Mouse (Mus musculus) stomach, embryonic 15.5 days (tissue): ENCODE results near the gene Katnbl1. TPM values are rescaled to one million over a fixed set of nuclear protein-coding genes. Genes with fewer than 3 reads are reported as not detected.
"Not testable (repeated sequence)": the region's sequence is repeated elsewhere in the genome, so short reads cannot be mapped to it uniquely, and the experiment has no call there.

ENCODE experiments used
- ATAC-seq: fragments of 200-750 bp; cut with Nextera tagmentation; 2 replicates; pipeline ENCODE4 v1.8.0; 2017; ENCODE audit warnings: low read depth, moderate number of reproducible peaks, moderate TSS enrichment; ENCODE audit not compliant: insufficient read depth, low FRiP score
- H3K27ac ChIP-seq: fragments of 300-500 bp; sonication (generic); 2 replicates; pipeline ENCODE4 v1.5.1; 2015; ENCODE audit warnings: mild to moderate bottlenecking, inconsistent platforms
- H3K27me3 ChIP-seq: fragments of 300-500 bp; sonication (generic); replicated peaks from 2 replicates; pipeline ENCODE4 v1.6.1; 2015; ENCODE audit warnings: inconsistent platforms
- H3K36me3 ChIP-seq: fragments of 300-500 bp; sonication (generic); 2 replicates; pipeline ENCODE4 v1.6.1; 2015; ENCODE audit warnings: inconsistent platforms
- H3K4me1 ChIP-seq: fragments of 300-500 bp; sonication (generic); 2 replicates; pipeline ENCODE4 v1.6.1; 2015; ENCODE audit warnings: inconsistent platforms
- H3K4me2 ChIP-seq: fragments of 300-500 bp; sonication (generic); 2 replicates; pipeline ENCODE4 v1.6.1; 2015; ENCODE audit warnings: mild to moderate bottlenecking, inconsistent platforms
- H3K4me3 ChIP-seq: fragments of 300-500 bp; sonication (generic); replicated peaks from 2 replicates; pipeline ENCODE4 v1.5.1; 2015; ENCODE audit warnings: inconsistent platforms
- H3K9ac ChIP-seq: fragments of 300-500 bp; sonication (generic); 2 replicates; pipeline ENCODE4 v1.6.1; 2015; ENCODE audit warnings: inconsistent platforms
- H3K9me3 ChIP-seq: fragments of 300-500 bp; sonication (generic); 2 replicates; pipeline ENCODE4 v1.6.1; 2016; ENCODE audit warnings: inconsistent platforms
- WGBS: fragments of 180-500 bp; shearing (Covaris S2); methylation state at CpG from one replicate; pipeline ENCODE4 v1.1.7; 2015; 5-methylcytosine and 5-hydroxymethylcytosine counted together
- polyA plus RNA-seq: library from polyadenylated mRNA; unstranded; fragments of >200 nt; fragmentation: Nextera tagmentation; extraction: Ambion mirVana; gene quantifications from 2 replicates; pipeline ENCODE4 v1.2.1, GENCODE M21; 2015

Gene Katnbl1
- polyA plus RNA-seq, 1 experiment from 2014 or later: 39.2 TPM

DNA sequence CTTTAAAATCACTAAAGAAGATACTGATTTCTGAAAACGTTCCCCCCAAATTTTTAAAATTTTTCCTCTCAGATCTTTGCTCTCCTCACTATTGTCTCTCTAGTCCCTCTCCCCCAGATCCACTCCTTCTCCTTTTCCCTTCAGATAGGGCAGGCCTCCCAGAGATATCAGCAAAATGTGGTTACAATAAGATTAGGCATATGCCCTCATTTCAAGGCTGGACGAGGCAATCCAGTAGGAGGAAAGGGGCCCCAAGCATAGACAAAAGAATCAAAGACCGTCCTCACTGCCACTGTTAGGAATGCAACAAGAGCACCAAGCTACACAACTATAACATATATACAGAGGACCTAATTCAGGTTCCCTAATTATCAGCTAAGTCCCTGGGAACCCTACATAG, 46.3 kb downstream of the Katnbl1 start:
- Histone ChIP-seq H3K4me3 (no peak overlapping the region), H3K9me3 (no peaks in the 10 kb centered on the region)
- WGBS: 60% methylated on average over 3 of the region's 3 CpGs

DNA sequence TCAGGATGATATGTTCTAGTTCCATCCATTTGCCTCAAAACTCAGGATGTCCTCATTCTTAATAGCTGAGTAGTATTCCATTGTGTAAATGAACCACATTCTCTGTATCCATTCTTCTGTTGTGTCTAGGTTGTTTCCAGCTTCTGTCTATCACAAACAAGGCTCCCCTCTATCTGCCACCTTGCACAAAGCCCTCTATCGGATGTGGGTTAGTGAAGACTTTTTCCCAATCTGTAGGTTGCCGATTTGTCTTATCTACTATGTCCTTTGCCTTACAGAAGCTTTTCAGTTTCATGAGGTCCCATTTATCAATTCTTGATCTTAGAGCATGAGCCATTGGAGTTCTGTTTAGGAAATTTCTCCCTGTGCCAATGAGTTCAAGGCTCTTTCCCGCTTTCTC, 49.5 kb downstream of the Katnbl1 start:
- not testable (repeated sequence) for H3K4me2 ChIP-seq, H3K4me3 ChIP-seq, ATAC-seq, H3K4me1 ChIP-seq, H3K9me3 ChIP-seq, H3K9ac ChIP-seq, H3K27me3 ChIP-seq, H3K36me3 ChIP-seq, H3K27ac ChIP-seq
- 81% methylated on average over 3 of the region's 3 CpGs for WGBS

More for the DNA sequence above, 46.3 kb downstream of the Katnbl1 start:
- no peaks in the 10 kb centered on the region for H3K36me3 ChIP-seq
- H3K27me3 ChIP-seq: no peaks in the 10 kb centered on the region
- no peaks in the 10 kb centered on the region for H3K4me1 ChIP-seq
- H3K9ac ChIP-seq: no peak overlapping the region
- ATAC-seq: no peak
- H3K27ac ChIP-seq: no peak overlapping the region
- no peak overlapping the region for H3K4me2 ChIP-seq

DNA sequence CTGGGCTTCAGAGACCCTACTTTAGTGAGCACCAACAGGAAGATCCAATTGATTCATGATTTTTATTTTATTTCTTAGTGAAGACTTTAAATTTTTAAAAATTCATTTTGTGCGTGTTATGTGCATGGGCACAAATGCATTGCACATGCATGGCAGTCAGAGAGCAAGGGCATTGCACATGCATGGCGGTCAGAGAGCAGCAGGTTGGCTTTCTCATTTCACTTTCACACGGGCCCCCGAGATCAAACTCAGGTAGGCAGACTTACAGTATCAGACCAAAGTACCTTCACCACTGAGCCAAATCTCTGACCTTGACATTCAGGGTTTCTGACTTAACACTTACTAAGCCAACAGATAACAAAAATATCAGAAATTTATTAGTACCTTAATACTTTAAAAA, 50.7 kb downstream of the Katnbl1 start:
- WGBS: 83% methylated on average over 4 of the region's 4 CpGs
- Histone ChIP-seq H3K9ac (no peak overlapping the region), H3K4me1 (no peaks in the 10 kb centered on the region), H3K27me3 (no peaks in the 10 kb centered on the region), H3K4me3 (no peak overlapping the region), H3K4me2 (no peak overlapping the region), H3K9me3 (no peaks in the 10 kb centered on the region), H3K36me3 (no peaks in the 10 kb centered on the region), H3K27ac (no peak overlapping the region)
- no peak for ATAC-seq

DNA sequence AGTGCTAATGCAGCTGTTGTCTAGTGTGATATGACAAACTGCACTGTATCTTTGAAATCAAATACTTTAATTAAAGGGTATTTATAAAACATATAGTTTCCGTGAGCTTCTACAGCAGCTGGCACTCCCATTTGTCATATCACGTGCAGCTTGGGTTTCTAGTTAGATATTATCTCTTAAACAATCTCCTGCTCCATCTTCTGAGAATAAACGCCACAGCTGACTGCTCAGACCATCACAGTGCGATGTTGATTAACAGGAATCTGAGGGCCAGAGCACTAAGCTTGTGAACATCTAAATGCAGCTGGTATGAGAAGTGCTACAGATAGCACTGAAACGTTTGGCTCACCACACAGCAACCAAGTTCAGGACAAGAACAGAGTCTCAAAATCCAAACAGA, 51.4 kb downstream of the Katnbl1 start:
- ATAC-seq: no peak
- no peaks in the 10 kb centered on the region for H3K4me1 ChIP-seq
- no peak overlapping the region for H3K9ac ChIP-seq
- H3K4me2 ChIP-seq: no peak overlapping the region
- H3K36me3 ChIP-seq: no peaks in the 10 kb centered on the region
- no peaks in the 10 kb centered on the region for H3K27me3 ChIP-seq
- H3K27ac ChIP-seq: no peak overlapping the region
- 31% methylated on average over 5 of the region's 5 CpGs for WGBS
- H3K4me3 ChIP-seq: no peak overlapping the region
- no peaks in the 10 kb centered on the region for H3K9me3 ChIP-seq

DNA sequence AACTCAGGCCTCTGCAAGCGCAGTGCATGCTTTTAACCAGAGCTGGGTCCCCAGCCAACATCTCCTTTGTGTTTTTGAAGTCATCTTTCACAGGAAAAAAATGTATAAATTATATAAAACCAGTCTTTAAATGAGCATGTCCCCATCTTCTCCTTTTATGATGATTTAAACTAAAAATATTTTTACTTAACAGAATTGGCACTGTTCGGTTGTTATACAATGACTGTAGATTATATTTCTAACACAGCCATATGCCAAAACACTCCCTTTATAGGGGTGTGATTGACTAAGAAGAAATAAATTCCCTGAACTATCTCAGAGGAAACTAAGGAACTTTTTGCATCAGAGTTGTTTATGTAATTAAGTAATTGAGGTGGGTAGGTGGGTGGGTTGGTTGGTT, 53.5 kb downstream of the Katnbl1 start:
- H3K27ac ChIP-seq: no peak overlapping the region
- no peak for ATAC-seq
- WGBS: 85% methylated on average over 2 of the region's 2 CpGs
- H3K9me3 ChIP-seq: no peaks in the 10 kb centered on the region
- no peaks in the 10 kb centered on the region for H3K4me1 ChIP-seq
- H3K4me2 ChIP-seq: no peak overlapping the region
- H3K4me3 ChIP-seq: no peak overlapping the region
- H3K9ac ChIP-seq: no peak overlapping the region
- H3K27me3 ChIP-seq: no peaks in the 10 kb centered on the region
- H3K36me3 ChIP-seq: no peaks in the 10 kb centered on the region

DNA sequence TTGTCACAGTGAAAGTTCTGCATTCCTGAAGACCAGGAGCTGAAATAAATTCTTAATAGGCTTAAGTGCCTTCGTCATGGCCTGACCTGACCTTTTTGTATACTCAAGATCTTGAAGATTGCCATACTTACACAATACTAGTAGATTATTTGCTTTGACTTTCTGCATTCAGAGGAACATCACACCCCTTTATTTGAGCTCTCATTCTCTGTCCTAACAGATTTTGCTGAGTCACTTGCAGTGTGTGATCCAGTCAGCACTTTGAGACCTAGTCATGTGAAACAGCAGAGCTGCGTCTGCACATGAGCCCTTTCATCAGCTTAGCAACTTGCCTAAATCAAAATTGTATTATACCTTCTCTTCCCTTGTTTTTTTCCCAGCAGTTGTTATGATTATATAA, 54.3 kb downstream of the Katnbl1 start:
- ATAC-seq: no peak; the same call in 1 of the 2 replicates
- 47% methylated on average over 2 of the region's 2 CpGs for WGBS

DNA sequence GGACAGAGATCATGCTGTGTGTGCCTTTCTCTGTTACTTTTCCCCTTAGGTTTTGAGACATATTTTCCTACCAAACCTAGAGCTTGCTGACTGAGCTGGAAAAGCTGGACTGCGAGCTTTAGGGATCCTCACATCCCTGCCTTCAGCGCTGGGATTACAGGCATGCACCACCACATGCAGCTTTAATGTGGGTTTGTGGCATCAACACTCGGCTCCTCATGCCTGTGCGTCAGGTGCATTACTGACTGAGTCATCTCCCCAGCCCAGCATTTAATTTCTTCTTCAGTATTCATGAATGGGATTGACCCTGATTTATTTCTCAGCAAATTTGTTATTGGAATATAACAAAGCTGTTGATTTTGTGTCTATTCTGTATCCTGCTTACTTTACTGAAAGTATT, 57.3 kb downstream of the Katnbl1 start:
- WGBS: 78% methylated on average over 4 of the region's 4 CpGs
- H3K36me3 ChIP-seq: no peaks in the 10 kb centered on the region
- no peaks in the 10 kb centered on the region for H3K27me3 ChIP-seq
- H3K27ac ChIP-seq: no peak overlapping the region
- H3K4me3 ChIP-seq: no peak overlapping the region
- H3K4me1 ChIP-seq: no peaks in the 10 kb centered on the region
- no peak for ATAC-seq
- H3K9ac ChIP-seq: no peak overlapping the region
- no peak overlapping the region for H3K4me2 ChIP-seq
- no peaks in the 10 kb centered on the region for H3K9me3 ChIP-seq

More for the DNA sequence above, 54.3 kb downstream of the Katnbl1 start:
- no peak overlapping the region for H3K27ac ChIP-seq
- no peaks in the 10 kb centered on the region for H3K27me3 ChIP-seq
- H3K9me3 ChIP-seq: no peaks in the 10 kb centered on the region
- no peak overlapping the region for H3K4me3 ChIP-seq
- no peak overlapping the region for H3K4me2 ChIP-seq
- no peak overlapping the region for H3K9ac ChIP-seq
- H3K36me3 ChIP-seq: no peaks in the 10 kb centered on the region
- H3K4me1 ChIP-seq: no peaks in the 10 kb centered on the region

DNA sequence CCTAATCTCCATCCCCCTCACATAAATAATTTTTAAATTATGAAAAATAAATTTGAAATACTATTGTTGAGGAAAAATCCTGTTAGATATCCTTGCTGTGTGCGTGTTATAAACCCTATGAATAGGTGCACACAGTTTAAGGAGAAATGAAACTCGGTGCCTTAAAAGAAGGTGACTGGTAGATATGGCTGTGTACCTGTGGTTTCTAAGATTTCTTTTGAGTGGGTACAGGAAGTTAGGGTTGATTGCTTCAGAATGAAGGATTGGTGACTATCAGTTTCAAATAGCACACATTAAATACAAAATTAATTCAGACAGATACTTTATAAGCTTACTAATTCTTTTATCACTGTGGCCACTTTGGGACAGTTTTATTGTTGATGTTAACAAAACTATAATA, 58.6 kb downstream of the Katnbl1 start:
- no peak overlapping the region for H3K4me3 ChIP-seq
- H3K4me1 ChIP-seq: no peaks in the 10 kb centered on the region
- ATAC-seq: no peak
- H3K27me3 ChIP-seq: no peaks in the 10 kb centered on the region
- no peak overlapping the region for H3K4me2 ChIP-seq
- H3K36me3 ChIP-seq: no peaks in the 10 kb centered on the region
- 86% methylated on average over 2 of the region's 2 CpGs for WGBS
- no peaks in the 10 kb centered on the region for H3K9me3 ChIP-seq
- no peak overlapping the region for H3K9ac ChIP-seq
- H3K27ac ChIP-seq: no peak overlapping the region

DNA sequence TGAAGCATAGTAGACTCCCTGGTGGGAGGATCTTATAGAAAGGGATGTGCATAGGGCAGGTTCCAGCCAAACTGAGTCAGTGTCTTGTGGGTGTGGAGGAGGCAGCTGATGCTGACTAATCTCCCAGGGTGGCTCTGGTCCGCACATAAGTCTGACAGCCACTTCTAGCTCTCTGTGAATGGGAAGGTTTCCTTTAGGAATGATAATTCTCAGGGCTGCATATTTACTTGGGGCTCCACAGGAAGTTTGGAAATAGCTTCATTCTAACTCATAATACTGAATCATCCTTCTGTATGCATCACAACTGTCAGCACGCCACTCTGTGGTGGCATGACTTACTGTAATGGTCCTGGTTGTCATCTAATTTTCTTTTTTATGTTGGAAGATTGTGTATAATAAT, 64.5 kb downstream of the Katnbl1 start:
- H3K27me3 ChIP-seq: no peaks in the 10 kb centered on the region
- H3K4me2 ChIP-seq: no peak overlapping the region
- ATAC-seq: no peak
- 53% methylated on average over 2 of the region's 2 CpGs for WGBS
- no peak overlapping the region for H3K27ac ChIP-seq
- H3K9me3 ChIP-seq: no peaks in the 10 kb centered on the region
- H3K4me3 ChIP-seq: no peak overlapping the region
- H3K9ac ChIP-seq: no peak overlapping the region
- H3K4me1 ChIP-seq: no peaks in the 10 kb centered on the region
- no peaks in the 10 kb centered on the region for H3K36me3 ChIP-seq

DNA sequence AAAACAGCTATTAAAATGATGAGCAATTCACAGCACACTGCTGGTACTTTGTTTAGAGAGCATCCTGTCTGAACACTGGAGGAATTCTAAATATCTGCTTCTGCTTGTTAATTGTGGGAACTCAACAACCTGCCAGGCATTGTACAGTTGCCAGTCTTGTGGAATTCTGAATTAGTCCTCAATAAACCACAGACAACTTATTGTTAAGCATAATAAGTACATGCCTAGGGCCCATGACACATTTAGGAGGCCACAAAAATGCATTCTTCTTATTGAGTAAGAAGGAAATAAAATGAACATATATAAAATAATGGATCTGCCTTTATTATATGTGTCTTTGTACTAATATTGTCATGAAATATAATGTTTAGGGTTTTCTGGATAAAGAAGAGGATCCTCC, 66.5 kb downstream of the Katnbl1 start:
- no peaks in the 10 kb centered on the region for H3K27me3 ChIP-seq

DNA sequence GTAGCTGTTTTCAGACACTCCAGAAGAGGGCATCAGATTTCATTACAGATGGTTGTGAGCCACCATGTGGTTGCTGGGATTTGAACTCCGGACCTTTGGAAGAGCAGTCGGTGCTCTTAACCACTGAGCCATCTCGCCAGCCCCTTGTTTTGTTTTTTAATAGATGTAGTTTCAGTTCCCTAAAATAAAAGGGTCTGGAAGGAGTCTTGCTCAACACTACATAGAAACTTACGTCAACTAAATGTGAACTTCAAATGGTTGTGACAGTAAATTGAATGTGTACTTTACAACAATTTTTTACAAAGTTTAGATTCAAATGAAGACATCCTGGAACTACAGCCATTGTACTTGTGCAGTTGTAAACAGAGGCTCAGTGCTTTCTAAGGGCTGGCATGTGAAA, 69.0 kb downstream of the Katnbl1 start:
- H3K4me2 ChIP-seq, H3K9me3 ChIP-seq, H3K36me3 ChIP-seq, ATAC-seq, H3K9ac ChIP-seq, H3K27ac ChIP-seq, H3K4me1 ChIP-seq, H3K27me3 ChIP-seq, H3K4me3 ChIP-seq: not testable (repeated sequence)
- 77% methylated on average over 4 of the region's 4 CpGs for WGBS

More for the DNA sequence above, 66.5 kb downstream of the Katnbl1 start:
- no peak for ATAC-seq
- Histone ChIP-seq H3K4me2 (no peak overlapping the region), H3K9me3 (no peaks in the 10 kb centered on the region), H3K36me3 (no peaks in the 10 kb centered on the region), H3K4me3 (no peak overlapping the region), H3K4me1 (no peaks in the 10 kb centered on the region), H3K9ac (no peak overlapping the region), H3K27ac (no peak overlapping the region)

DNA sequence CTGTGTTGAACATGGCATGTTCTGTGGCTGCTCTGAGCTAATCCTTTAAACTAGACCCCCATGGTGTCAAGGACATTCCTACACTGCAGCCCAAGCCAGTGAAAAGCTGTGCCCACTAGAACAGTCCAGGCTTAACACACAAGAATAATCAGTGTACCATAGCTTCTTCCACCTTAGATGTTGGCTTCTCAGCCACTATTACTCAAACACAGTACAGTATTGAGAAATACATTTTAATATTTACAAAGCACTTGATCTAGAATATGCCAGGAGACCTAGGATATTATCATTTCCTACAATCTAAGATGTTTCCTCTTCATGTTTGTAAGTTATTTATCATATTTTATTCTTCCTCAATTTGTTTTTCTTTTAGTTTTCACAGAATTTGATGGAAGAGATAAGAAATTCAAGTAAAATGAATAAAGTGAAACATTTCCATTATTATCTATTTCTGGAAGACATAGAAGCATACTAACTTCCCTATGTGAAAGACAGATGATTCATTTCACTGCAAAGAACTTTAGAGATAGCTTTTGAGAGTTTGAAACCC, 69.6 kb downstream of the Katnbl1 start:
- Histone ChIP-seq H3K36me3 (no peaks in the 10 kb centered on the region), H3K4me1 (no peaks in the 10 kb centered on the region), H3K4me2 (no peak overlapping the region), H3K27ac (no peak overlapping the region), H3K9me3 (no peaks in the 10 kb centered on the region), H3K27me3 (no peaks in the 10 kb centered on the region), H3K9ac (no peak overlapping the region), H3K4me3 (no peak overlapping the region)
- no peak for ATAC-seq

DNA sequence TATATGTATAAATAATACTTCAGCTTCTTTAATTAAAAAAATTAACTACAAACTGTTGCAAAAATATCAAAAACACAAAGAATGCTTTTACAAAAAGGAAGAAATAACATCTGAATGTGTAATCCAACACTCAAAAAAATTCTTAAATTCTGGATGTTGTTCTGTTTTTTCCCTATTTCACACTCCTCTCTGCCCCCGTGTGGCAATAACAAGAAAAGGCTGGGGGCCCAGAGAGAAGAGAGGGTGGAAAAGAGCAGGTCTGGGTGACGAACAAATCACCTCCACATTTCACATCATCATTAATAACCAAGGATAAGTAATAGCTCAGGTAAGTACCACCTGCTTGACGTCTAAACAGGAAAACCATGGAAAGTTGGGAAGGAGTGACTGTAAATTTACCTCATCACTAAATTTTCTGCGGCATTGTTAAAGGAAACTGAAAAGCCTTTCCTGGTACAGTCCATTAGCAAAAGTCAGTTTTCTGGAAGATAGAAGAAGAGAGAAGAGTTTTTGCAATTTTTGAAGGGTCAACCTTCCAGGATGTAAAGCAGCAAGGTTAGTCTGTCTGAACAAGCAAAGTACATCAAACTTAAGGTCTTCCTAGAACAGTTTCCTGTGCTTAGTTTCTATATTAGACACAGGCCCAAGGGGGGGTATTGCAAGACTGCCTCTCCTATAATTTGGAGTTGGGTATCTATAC, 70.7 kb downstream of the Katnbl1 start:
- Histone ChIP-seq H3K27ac (no peak overlapping the region), H3K4me1 (no peaks in the 10 kb centered on the region), H3K4me3 (no peak overlapping the region), H3K27me3 (no peaks in the 10 kb centered on the region), H3K9ac (no peak overlapping the region), H3K36me3 (no peaks in the 10 kb centered on the region), H3K4me2 (no peak overlapping the region), H3K9me3 (no peaks in the 10 kb centered on the region)
- ATAC-seq: no peak
- 31% methylated on average over 4 of the region's 4 CpGs for whole genome bisulfite sequencing
